ENCODE assay signal across 8 mouse cellular contexts in genomic region chr6:49318966-49319594, GRCm38 (mm10). TPM values are rescaled to one million over a fixed set of nuclear protein-coding genes. Genes with fewer than 3 reads are reported as not detected.
DNase-seq lines count a peak whose midpoint lies in the region; ATAC-seq lines count a peak whose summit lies in the region.

Ccdc126 (plus strand) TSS chr6:49319274.

- peak; percentile 99 for ATAC-seq in hindbrain, embryonic 14.5 days (ENCODE audit: low FRiP score)

- peak within 1 kb of the TSS; percentile 82 for H3K27ac ChIP-seq in hindbrain, embryonic 14.5 days

- under 1% methylated on average over 44 of the region's 47 CpGs for WGBS in hindbrain, embryonic 14.5 days

- H3K4me2 ChIP-seq in hindbrain, embryonic 14.5 days (replicated peaks): peak within 1 kb of the TSS; percentile 72

- peak within 1 kb of the TSS; percentile 80 for H3K4me3 ChIP-seq in hindbrain, embryonic 14.5 days (replicated peaks; ENCODE audit: low read length)

- peaks cover 3% of the 10 kb centered on the region; the same call in 1 of the 2 replicates for H3K4me1 ChIP-seq in hindbrain, embryonic 14.5 days (replicated peaks; ENCODE audit: control insufficient read depth, insufficient read depth, low read length)

- H3K9me3 ChIP-seq in hindbrain, embryonic 14.5 days (ENCODE audit: control insufficient read depth, low read length): no peaks in the 10 kb centered on the region

- H3K27me3 ChIP-seq in hindbrain, embryonic 14.5 days (ENCODE audit: control insufficient read depth, insufficient read depth, low read length): no peaks in the 10 kb centered on the region

- DNase-seq in R1 (ENCODE audit: low read depth, low spot score): peak; percentile 100
- peak; percentile 97 to 98 for DNase-seq in cerebellum, postnatal 25 days
- peak; percentile 90 to 94 for DNase-seq in frontal cortex, postnatal 25 days (ENCODE audit: low spot score in 2 of 2)
- DNase-seq in hindbrain, embryonic 14.5 days (ENCODE audit: low spot score): peak; percentile 99
- DNase-seq in layer of hippocampus, postnatal 36 days: peak; percentile 97 to 98
- peak; percentile 99 for DNase-seq in lung, postnatal 36 days
- peak; percentile 100 for DNase-seq in retina, postnatal 1 day
- peak; percentile 96 to 98 for DNase-seq in urinary bladder, adult 18-20 months (ENCODE audit: low spot score in 2 of 2)

- H3K9ac ChIP-seq in hindbrain, embryonic 14.5 days: peak within 1 kb of the TSS; percentile 78

- no peaks in the 10 kb centered on the region for H3K36me3 ChIP-seq in hindbrain, embryonic 14.5 days (replicated peaks; ENCODE audit: control insufficient read depth, insufficient read depth)

RNA-seq across cellular contexts. Expression of gene Ccdc126, which starts in this region (rescaled TPM):
- polyA plus RNA-seq in hindbrain, embryonic 14.5 days (2014; fragmentation: Nextera tagmentation; extraction: Ambion mirVana): 11.0 and 11.2 TPM in 2 replicates
- 10 to 100 TPM; 10.4 to 12.6 TPM for total RNA-seq in layer of hippocampus, postnatal 36 days (2021)

Comparison
In these comparisons a context has a peak if more than half of its experiments do, and no peak if none do; other contexts are left out.
1. Peak in every context shown above with its lines: DNase-seq, ATAC-seq, H3K4me3 ChIP-seq and H3K27ac ChIP-seq.